Mouse (Mus musculus): Measurements from ENCODE around the gene Ube2g2. TPM values are rescaled to one million over a fixed set of nuclear protein-coding genes. Genes with fewer than 3 reads are reported as not detected.

The Ube2g2 gene
- polyA plus RNA-seq, 1 experiment from 2014 or later = 36.4 TPM

DNA sequence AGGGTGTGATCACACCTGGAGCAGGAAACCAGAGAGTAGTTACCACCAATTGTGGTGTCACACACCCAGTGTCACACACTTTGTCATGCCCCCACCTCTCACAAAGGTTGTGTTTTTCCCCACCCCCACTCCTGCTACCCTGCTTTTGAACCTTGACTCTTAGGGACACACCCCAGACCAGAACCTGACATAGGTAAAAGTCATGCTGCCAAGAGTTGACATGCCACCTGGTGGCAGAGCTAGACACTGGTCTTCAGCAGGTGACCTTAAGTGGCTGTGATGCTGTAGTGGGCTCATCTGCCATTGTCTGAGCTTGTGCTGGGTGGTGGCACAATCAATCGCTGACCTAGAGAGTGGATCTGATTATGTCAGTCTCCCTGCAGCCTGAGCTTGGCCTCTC, 7.9 kb downstream of the Ube2g2 start:
- ATAC-seq = no peak
- H3K4me2 ChIP-seq (replicated peaks; ENCODE audit: low read depth) = no peak overlapping the region
- H3K27me3 ChIP-seq (replicated peaks; ENCODE audit: control insufficient read depth, insufficient read depth, low read length) = no peaks in the 10 kb centered on the region
- H3K9ac ChIP-seq (ENCODE audit: low read depth, low read length) = no peak overlapping the region
- 89% methylated on average over 1 of the region's 1 CpGs for WGBS
- TF ChIP-seq CTCF (IDR thresholded peaks at IDR 0.05; ENCODE audit: low read depth) = peak; percentile 76
- H3K36me3 ChIP-seq (ENCODE audit: control insufficient read depth, insufficient read depth) = peaks cover 23% of the 10 kb centered on the region
- no peaks in the 10 kb centered on the region for H3K9me3 ChIP-seq (ENCODE audit: control insufficient read depth)
- no peak overlapping the region for H3K27ac ChIP-seq (ENCODE audit: low read depth, low read length)
- no peak overlapping the region for H3K4me3 ChIP-seq (ENCODE audit: low read depth, low read length)
- 0 out of 2 replicates have a peak, but pooled peaks cover 3% of the 10 kb centered on the region for H3K4me1 ChIP-seq (replicated peaks; ENCODE audit: control insufficient read depth, insufficient read depth, low read length)

DNA sequence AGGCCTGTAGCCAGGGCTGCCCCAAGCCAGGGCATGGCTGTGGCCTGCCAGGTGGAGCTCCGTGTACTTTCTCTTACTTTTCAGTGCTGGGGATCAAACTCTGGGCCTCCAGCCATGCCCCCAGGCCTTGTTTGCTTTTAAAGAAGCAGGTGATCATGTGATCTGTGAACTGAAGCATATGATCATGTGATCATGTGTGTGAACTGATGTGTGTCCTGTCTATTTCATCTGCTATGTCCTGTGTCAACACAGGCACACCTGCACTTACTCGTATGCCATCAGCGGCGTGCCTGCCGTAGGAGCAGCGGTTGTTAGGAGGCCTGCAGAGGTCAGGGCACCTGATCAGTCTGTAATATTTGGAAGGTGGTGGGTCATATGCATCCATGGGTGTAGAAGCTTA, 11.9 kb downstream of the Ube2g2 start:
- Histone ChIP-seq H3K4me2 (replicated peaks; ENCODE audit: low read depth) (no peak overlapping the region), H3K27me3 (replicated peaks; ENCODE audit: control insufficient read depth, insufficient read depth, low read length) (no peaks in the 10 kb centered on the region), H3K36me3 (ENCODE audit: control insufficient read depth, insufficient read depth) (peaks cover 47% of the 10 kb centered on the region), H3K9me3 (ENCODE audit: control insufficient read depth) (no peaks in the 10 kb centered on the region), H3K9ac (ENCODE audit: low read depth, low read length) (no peak overlapping the region), H3K4me3 (ENCODE audit: low read depth, low read length) (no peak overlapping the region), H3K27ac (ENCODE audit: low read depth, low read length) (no peak overlapping the region), H3K4me1 (replicated peaks; ENCODE audit: control insufficient read depth, insufficient read depth, low read length) (no peaks in the 10 kb centered on the region)
- ATAC-seq = no peak
- TF ChIP-seq CTCF (IDR thresholded peaks at IDR 0.05; ENCODE audit: low read depth) = no peak
- 54% methylated on average over 6 of the region's 6 CpGs for WGBS

DNA sequence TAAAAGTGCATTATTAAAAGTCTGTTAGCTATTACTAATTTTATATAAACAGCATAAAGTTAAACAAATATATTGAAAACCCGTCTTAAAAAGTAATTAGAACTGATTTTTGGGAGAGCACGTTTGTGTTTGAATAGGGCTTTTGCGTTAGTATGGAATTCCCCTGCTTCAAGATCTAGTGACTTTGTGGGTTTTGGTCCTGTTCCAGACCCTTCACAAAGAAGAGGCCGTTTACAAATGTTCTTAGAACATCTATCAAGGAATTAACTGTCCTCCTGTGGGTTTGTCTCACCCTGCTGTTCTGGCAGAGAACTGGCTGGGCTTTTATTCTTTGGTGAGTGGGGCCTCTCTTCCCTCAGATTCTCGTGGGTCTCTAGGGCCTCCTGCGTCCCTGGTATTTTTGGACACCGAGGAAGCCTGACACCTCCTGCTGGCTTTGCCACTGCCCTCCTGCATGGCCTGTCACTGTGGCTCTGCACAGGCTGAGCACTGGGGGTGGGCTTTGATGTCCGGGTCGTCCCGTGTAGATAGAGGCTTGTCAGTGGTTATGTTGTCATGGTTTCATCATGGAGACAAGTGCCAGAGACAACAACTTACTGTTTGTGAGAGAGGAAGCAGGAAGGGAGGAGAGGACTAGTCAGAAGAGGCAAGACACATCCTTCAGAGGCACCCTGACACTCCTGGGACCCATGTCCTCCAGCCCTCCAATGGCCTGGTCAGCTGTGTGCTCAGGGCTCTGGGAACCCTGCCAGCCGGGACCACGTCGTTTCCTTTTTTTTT, 12.6 kb downstream of the Ube2g2 start:
- Histone ChIP-seq H3K9me3 (ENCODE audit: control insufficient read depth) (no peaks in the 10 kb centered on the region), H3K27ac (ENCODE audit: low read depth, low read length) (no peak overlapping the region), H3K27me3 (replicated peaks; ENCODE audit: control insufficient read depth, insufficient read depth, low read length) (no peaks in the 10 kb centered on the region), H3K4me1 (replicated peaks; ENCODE audit: control insufficient read depth, insufficient read depth, low read length) (no peaks in the 10 kb centered on the region), H3K4me3 (ENCODE audit: low read depth, low read length) (no peak overlapping the region), H3K9ac (ENCODE audit: low read depth, low read length) (no peak overlapping the region), H3K36me3 (ENCODE audit: control insufficient read depth, insufficient read depth) (peaks cover 47% of the 10 kb centered on the region), H3K4me2 (replicated peaks; ENCODE audit: low read depth) (no peak overlapping the region)
- TF ChIP-seq CTCF (IDR thresholded peaks at IDR 0.05; ENCODE audit: low read depth) = no peak; the same call in 1 of the 2 replicates
- WGBS = 58% methylated on average over 13 of the region's 13 CpGs
- ATAC-seq = no peak

DNA sequence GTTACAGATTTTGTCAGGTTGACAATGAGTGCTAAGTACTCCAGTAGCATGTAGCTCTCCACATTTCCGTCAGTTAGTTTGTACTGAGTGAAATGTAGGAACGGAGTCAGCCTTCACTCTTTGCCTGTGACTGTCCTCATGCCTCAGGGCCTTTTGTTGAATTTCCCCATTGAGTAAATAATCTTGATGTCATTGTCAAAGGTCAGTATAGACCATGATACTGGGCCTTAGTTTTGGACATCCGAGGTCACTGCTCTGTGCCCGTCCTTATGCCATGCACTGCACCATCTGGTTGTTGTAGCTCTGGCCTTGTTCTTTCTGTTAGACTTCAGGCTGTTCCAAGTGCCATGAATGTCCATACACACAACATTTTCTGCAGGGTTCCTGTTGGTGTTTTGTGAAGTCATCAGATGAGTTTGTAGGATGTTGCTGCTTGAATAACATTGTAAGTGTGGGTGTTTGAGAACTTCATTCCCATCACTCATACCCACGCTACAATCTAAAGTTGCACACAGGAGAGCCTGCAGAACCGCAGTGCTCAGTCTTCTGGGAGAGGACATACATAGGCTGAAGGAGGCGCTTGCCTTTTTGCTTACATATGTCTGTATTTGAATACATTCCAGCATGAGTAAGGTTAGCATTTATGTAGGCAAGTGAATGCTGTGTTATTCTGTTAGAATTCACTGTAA, 14.3 kb downstream of the Ube2g2 start:
- Histone ChIP-seq H3K27me3 (replicated peaks; ENCODE audit: control insufficient read depth, insufficient read depth, low read length) (no peaks in the 10 kb centered on the region), H3K4me3 (ENCODE audit: low read depth, low read length) (no peak overlapping the region), H3K9me3 (ENCODE audit: control insufficient read depth) (no peaks in the 10 kb centered on the region), H3K9ac (ENCODE audit: low read depth, low read length) (no peak overlapping the region), H3K4me2 (replicated peaks; ENCODE audit: low read depth) (no peak overlapping the region), H3K4me1 (replicated peaks; ENCODE audit: control insufficient read depth, insufficient read depth, low read length) (no peaks in the 10 kb centered on the region), H3K36me3 (ENCODE audit: control insufficient read depth, insufficient read depth) (peaks cover 53% of the 10 kb centered on the region), H3K27ac (ENCODE audit: low read depth, low read length) (no peak overlapping the region)
- 92% methylated on average over 7 of the region's 7 CpGs for WGBS
- no peak for TF ChIP-seq CTCF (IDR thresholded peaks at IDR 0.05; ENCODE audit: low read depth)
- ATAC-seq = no peak

DNA sequence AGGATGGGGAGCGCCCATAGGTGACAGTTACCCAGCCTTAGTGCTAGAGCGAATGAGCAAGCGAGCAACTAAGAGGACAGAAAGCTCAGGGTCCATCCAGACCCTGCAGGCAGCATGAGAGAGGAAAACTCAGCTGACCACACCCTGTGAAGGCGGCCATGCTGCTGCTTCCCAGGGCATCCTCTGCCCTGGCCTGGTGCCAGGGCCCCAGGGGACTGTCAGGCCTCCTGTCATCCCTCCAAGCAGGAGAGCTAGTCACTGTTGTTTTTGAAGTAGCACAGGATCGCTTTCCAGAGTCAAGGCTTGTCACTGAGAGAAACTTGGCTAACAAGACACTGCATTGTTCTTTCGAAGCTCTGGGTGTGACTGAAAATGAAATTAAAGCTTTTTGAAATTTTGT, 16.9 kb downstream of the Ube2g2 start:
- no peak for ATAC-seq

DNA sequence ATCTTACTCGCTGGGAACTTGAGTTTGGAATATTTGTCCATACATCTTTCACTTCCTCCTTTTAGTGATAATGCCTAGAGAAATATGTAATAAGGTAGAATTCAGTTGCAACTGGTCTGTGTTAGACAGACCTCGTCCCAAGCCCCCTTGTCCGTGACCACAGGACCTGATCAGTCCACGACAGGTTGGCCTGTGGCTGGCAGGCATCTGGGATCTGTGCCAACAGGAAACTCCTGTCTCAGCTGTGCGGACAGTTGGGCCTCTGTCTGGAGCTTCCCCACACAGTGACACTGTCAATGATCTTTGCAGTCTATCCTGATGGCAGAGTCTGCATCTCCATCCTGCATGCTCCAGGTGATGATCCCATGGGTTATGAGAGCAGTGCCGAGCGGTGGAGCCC, 21.1 kb downstream of the Ube2g2 start:
- TF ChIP-seq CTCF (IDR thresholded peaks at IDR 0.05; ENCODE audit: low read depth) = no peak
- H3K4me1 ChIP-seq (replicated peaks; ENCODE audit: control insufficient read depth, insufficient read depth, low read length) = no peaks in the 10 kb centered on the region
- WGBS = 68% methylated on average over 7 of the region's 7 CpGs
- H3K27ac ChIP-seq (ENCODE audit: low read depth, low read length) = no peak overlapping the region
- H3K9ac ChIP-seq (ENCODE audit: low read depth, low read length) = no peak overlapping the region
- no peaks in the 10 kb centered on the region for H3K9me3 ChIP-seq (ENCODE audit: control insufficient read depth)
- peak; percentile 9; the same call in 1 of the 2 replicates for ATAC-seq
- H3K4me3 ChIP-seq (ENCODE audit: low read depth, low read length) = no peak overlapping the region
- no peaks in the 10 kb centered on the region for H3K27me3 ChIP-seq (replicated peaks; ENCODE audit: control insufficient read depth, insufficient read depth, low read length)
- peaks cover 62% of the 10 kb centered on the region for H3K36me3 ChIP-seq (ENCODE audit: control insufficient read depth, insufficient read depth)
- H3K4me2 ChIP-seq (replicated peaks; ENCODE audit: low read depth) = no peak overlapping the region

More for the DNA sequence above, 16.9 kb downstream of the Ube2g2 start:
- TF ChIP-seq CTCF (IDR thresholded peaks at IDR 0.05; ENCODE audit: low read depth) = no peak
- no peaks in the 10 kb centered on the region for H3K4me1 ChIP-seq (replicated peaks; ENCODE audit: control insufficient read depth, insufficient read depth, low read length)
- WGBS = 78% methylated on average over 6 of the region's 6 CpGs
- H3K27ac ChIP-seq (ENCODE audit: low read depth, low read length) = no peak overlapping the region
- no peak overlapping the region for H3K9ac ChIP-seq (ENCODE audit: low read depth, low read length)
- no peak overlapping the region for H3K4me3 ChIP-seq (ENCODE audit: low read depth, low read length)
- no peaks in the 10 kb centered on the region for H3K9me3 ChIP-seq (ENCODE audit: control insufficient read depth)
- no peaks in the 10 kb centered on the region for H3K27me3 ChIP-seq (replicated peaks; ENCODE audit: control insufficient read depth, insufficient read depth, low read length)
- H3K4me2 ChIP-seq (replicated peaks; ENCODE audit: low read depth) = no peak overlapping the region
- peaks cover 55% of the 10 kb centered on the region for H3K36me3 ChIP-seq (ENCODE audit: control insufficient read depth, insufficient read depth)

Measured in intestine, postnatal 0 days (tissue).